Mouse (Mus musculus): ENCODE measurements around the gene Bcl2.
A peak's percentile ranks its signal among the peaks of the same experiment; 100 is the strongest.

The Bcl2 gene

GRCm38 (mm10) chr1:106712330-106712729, 1.7 kb downstream of the Bcl2 start:
- peak; percentile 55 for DNase-seq

GRCm38 (mm10) chr1:106711356-106712125, 2.5 kb downstream of the Bcl2 start:
- no peak for DNase-seq

- no peak for DNase-seq
These were observed 3.9 kb downstream of the Bcl2 start for GRCm38 (mm10) chr1:106710202-106710601.

- no peak for DNase-seq
These were observed 6.8 kb downstream of the Bcl2 start for GRCm38 (mm10) chr1:106707036-106707880.

GRCm38 (mm10) chr1:106703183-106703582, 10.9 kb downstream of the Bcl2 start:
- DNase-seq, result no peak

GRCm38 (mm10) chr1:106702471-106703175, 11.5 kb downstream of the Bcl2 start:
- no peak for DNase-seq

- DNase-seq, result no peak
These were observed 13.5 kb downstream of the Bcl2 start for GRCm38 (mm10) chr1:106700520-106701114.

- DNase-seq, result no peak
These were observed 17.6 kb downstream of the Bcl2 start for GRCm38 (mm10) chr1:106696472-106696871.

- no peak for DNase-seq
These were observed 18.4 kb downstream of the Bcl2 start for GRCm38 (mm10) chr1:106695649-106696048.

GRCm38 (mm10) chr1:106694316-106694715, 19.8 kb downstream of the Bcl2 start:
- DNase-seq, result no peak

- no peak for DNase-seq
These were observed 21.5 kb downstream of the Bcl2 start for GRCm38 (mm10) chr1:106692599-106692998.

GRCm38 (mm10) chr1:106690887-106691286, 23.2 kb downstream of the Bcl2 start:
- DNase-seq, result no peak

- no peak for DNase-seq
These were observed 25.9 kb downstream of the Bcl2 start for GRCm38 (mm10) chr1:106688161-106688516.

GRCm38 (mm10) chr1:106687435-106688160, 26.5 kb downstream of the Bcl2 start:
- DNase-seq, result no peak

GRCm38 (mm10) chr1:106685702-106686101, 28.4 kb downstream of the Bcl2 start:
- DNase-seq, result no peak

GRCm38 (mm10) chr1:106684546-106684945, 29.5 kb downstream of the Bcl2 start:
- DNase-seq, result no peak

- DNase-seq, result no peak
These were observed 31.2 kb downstream of the Bcl2 start for GRCm38 (mm10) chr1:106682829-106683228.

GRCm38 (mm10) chr1:106679800-106680515, 34.1 kb downstream of the Bcl2 start:
- DNase-seq, result no peak

GRCm38 (mm10) chr1:106678060-106678478, 36.0 kb downstream of the Bcl2 start:
- DNase-seq, result no peak

- no peak for DNase-seq
These were observed 47.7 kb downstream of the Bcl2 start for GRCm38 (mm10) chr1:106666140-106667088.
